Mouse (Mus musculus): ENCODE measurements around the gene 1700080E11Rik. TPM values are rescaled to one million over a fixed set of nuclear protein-coding genes. Genes with fewer than 3 reads are reported as not detected.
"Not testable (repeated sequence)": the region's sequence is repeated elsewhere in the genome, so short reads cannot be mapped to it uniquely, and the experiment has no call there.

Gene 1700080E11Rik
- not detected in 2 replicates for total RNA-seq (2017)

DNA sequence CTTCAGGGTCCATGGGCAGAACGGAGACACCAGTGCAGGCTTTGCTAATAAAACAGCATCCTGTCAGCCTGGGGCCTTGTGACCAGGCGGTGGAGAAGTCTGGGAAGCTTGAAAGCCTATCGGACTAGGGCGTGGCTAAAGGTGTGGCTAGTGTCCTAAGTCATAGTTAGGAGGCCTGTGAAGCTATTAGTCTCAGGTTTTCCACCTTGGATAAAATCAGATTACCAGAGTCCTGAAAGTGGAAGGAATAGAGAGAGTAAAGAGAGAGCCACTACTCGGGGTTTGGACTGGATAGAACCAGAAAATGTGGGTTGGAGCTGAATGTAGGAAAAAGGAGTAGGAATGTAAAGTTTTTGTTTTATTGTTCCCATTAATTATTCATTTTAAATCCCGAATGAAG is at the start of gene 1700080E11Rik:
Gene 1700080E11Rik, minus strand, starts transcription at position 101 of the 400 bp plus-strand sequence.
- ATAC-seq (replicated peaks; ENCODE audit: low read depth, poor library complexity, severe bottlenecking), result no peak

DNA sequence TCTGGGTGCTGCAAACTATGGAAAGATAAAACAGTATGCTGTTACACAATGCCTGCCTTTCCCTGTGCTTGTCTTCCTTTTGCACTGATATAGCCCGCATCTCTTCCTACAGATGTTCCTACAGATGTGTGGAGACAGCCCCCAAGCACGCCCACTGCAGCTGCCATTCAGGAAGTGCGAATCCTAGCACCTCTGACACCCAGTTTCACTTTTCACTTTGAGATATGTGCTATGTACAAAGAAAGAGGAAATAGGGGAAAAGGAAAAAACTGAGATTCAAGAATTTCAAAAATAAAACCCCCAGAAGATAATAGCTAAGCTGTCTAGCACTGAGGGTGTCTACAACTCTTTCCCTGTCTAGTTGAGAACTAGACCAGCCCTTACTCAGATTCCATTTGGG is 41.8 kb upstream of the 1700080E11Rik start:
- ATAC-seq (replicated peaks; ENCODE audit: low read depth, poor library complexity, severe bottlenecking), result no peak

DNA sequence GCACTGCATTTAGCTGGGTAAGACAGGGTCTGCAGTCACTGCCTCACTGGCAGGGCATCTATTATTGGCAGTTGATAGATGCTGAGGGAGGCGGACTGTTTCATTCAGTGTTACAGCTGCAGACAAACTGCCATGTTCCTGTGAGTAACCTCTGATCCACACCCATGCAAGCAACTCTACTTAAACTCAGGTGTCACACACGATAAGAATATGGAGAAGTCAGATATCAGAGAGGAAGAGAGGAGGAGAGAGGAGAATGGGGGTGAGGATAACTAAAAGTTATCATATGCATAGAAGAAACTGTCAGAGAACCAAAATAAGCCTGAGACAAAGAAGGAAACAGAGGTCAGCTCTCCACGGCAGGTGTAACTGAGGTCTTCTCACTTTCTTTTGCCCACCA is 37.5 kb upstream of the 1700080E11Rik start:
- no peak for ATAC-seq (replicated peaks; ENCODE audit: low read depth, poor library complexity, severe bottlenecking)

DNA sequence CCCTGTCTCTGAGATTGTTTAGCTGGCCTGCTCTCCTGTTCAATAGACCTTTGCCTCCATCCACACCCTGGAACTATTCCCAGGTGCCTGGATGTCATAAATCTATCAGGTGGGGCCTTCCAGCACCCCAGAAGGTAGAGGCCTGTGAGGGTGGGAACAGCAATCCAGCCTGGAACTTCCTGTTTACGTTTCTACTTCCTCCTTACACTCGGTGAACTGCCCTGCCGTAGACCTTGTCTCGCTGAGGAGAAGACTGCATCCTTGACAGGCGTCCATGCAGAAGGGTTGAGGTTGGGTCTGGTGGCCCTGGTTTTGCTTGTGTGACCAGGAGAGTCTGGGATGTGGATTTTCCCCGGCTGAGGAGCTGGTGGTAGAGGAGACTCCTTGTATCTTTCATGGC is 5.7 kb downstream of the 1700080E11Rik start:
- ATAC-seq (replicated peaks; ENCODE audit: low read depth, poor library complexity, severe bottlenecking), result 0 out of 2 replicates have a peak, but pooled peaks have one; percentile 47

DNA sequence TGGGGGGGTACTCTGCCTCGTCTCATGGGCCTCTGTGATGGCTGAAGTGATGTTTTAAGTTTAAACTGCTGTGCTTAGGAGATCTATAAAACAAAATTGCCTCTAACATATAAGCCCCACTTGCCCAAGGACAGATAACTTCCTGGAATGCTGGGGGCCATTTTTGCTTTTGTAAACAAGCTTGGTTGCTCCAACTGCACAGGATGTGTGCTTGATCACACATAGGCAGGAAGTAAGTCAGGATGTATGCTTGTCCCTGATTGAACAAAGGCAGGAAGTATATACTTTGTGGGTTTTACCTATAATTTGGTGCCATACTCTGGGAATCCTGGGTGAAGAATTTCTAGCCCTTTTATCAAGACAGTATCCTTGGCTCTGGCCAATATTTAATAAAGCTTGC is 8.5 kb downstream of the 1700080E11Rik start:
- no peak for ATAC-seq (replicated peaks; ENCODE audit: low read depth, poor library complexity, severe bottlenecking)

DNA sequence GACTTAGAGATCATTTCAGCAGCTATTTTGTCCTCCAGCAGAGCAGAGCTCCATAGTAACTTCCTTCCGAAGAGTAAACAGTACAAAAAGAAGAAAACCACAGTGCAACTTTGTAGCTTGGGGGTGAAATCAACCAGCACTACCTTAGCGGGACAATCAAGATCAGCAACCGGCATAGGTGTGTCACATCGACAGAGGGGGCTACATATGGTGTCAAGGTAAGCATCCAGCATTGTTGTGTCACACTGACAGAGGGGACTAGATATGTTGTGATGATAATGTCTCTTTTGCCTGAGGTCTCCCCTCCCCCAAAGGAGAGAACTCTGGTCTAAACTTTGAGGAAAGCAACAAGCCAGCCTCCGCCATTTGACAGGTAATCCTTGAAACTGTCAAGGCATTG is 10.4 kb downstream of the 1700080E11Rik start:
- no peak for ATAC-seq (replicated peaks; ENCODE audit: low read depth, poor library complexity, severe bottlenecking)

DNA sequence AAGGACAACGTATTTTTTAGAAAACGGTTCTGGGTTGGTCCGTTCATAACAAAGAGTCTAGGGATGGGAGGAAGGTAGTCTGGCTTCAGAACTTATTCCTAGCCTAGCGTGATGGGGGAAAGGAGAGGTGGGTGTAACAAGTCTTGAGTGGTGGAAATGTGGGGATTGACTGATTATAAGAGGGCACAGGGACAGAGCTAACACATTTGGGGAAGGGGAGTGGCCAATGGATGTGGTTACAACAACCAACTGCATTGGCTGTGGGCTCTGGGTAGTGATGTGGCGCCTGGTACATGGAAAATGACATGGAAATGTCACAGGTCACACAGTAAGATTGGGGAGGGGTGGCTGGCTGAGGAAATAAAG is 12.9 kb downstream of the 1700080E11Rik start:
- ATAC-seq (replicated peaks; ENCODE audit: low read depth, poor library complexity, severe bottlenecking), result peak; percentile 45

DNA sequence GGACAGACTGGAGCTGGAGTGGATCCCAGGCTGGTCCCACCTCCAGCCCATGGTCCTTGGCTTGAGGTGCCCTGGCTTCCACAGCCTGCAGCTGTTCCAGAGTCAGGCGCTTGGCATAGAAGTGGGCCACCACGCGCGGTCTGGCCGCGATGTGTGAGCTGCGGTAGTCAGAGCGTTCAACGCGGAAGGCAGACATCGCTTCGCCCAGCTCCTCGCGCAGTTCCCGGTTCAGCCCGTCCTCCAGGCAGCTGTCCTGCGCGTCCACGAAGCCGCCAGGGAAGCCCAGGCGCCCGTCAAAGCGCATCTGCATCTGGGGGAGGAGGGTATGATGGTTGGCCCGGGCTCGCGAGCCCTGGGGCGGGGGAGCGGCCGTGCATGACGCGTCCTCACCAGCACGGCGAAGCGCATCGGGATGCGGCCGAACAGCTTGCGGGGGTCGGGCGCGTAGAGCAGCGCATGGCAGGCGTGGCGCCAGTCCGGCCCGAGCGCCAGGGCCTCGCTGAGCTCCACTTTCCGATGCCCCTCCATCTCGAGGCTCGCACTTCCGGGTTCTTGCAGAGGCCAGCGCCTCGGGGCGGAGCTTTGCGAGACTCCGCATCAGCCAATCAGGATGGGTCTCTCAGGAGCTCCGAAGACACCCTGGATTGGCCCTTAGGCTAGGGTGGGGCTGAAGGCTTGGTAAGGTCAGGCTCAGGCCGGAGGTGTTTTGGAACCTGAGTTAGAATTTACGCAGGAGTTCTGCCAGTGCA is 13.5 kb downstream of the 1700080E11Rik start, which contains the start of gene Nudt16:
Gene Nudt16, minus strand, starts transcription at position 572 of the 749 bp plus-strand sequence.
- ATAC-seq (replicated peaks; ENCODE audit: low read depth, poor library complexity, severe bottlenecking), result peak; percentile 94

DNA sequence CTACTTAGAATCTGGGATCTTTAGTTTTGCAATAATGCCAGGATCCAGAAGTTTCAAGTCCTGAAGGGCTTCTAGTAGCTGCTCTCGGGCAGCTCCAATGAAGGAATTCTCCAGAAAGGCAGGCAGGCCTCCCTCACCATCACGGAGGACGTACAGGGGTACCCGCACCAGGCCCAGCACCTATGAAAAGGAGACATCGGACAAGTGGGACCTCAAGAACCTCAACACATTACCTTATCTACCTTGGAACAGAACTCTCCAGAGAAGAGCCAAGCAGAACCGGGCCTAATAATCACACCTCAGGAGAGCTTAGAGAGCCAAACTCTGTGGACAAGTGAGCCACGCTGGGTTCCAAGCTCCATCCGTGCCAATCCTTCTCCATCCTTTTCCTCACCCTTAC is 14.6 kb downstream of the 1700080E11Rik start:
- ATAC-seq (replicated peaks; ENCODE audit: low read depth, poor library complexity, severe bottlenecking), result no peak

DNA sequence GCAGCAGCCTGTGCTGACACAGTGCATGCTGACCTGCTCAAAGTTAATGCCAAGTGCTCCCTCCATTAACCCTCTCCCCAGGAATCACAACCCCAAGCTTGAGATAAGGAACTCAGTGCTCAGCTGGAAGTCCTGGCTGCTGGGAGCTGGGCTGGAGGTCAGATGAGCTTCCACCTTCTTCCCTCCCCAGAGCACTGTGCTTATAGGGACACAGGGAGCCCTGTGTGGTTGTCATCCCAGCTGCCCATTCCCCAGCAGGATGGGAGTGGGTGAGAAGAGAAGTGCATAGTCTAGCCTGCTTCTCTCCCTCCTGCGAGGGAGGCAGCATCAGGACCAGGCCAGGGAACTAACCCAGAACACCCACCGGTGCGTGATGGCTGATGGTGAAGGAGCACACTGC is 19.7 kb downstream of the 1700080E11Rik start:
- not testable (repeated sequence) for ATAC-seq (replicated peaks; ENCODE audit: low read depth, poor library complexity, severe bottlenecking)

DNA sequence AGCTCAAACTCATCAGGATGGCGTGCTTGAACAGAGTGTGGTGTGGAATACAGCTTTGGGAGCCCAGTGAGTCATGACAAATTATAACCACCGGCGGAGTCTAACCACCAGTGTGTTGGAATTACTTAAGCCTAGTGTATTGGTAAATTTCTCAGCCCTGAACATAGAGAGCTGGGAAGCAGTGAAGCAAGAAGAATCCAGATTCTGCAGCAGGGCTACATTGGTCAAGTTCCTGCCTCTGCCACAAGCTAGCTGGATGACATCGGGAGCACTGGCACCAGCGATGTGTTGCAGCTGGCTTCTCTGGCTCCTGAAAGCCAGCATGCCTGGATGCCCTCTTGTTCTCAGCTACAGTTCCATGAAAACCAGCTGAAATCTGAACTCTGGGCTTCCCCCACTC is 41.0 kb downstream of the 1700080E11Rik start:
- no peak for ATAC-seq (replicated peaks; ENCODE audit: low read depth, poor library complexity, severe bottlenecking)

DNA sequence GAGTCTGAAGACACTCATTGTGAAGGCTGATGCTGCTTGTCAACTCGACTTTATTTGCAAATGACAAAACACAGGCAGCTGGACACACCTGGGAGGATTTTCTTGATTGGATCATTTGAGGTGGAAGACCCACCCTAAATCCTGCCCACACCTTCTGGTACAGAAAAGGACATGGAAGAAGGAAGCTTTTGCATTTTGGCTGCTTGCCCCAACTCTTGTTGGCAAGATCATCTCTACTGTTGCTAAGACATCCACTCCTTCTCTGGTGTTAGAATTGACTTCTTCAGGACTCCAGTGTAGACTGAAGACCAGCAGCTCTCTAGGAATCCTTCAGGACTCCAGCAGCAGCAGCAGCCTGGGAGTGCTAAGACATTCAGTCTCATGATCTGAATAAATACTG is 43.0 kb downstream of the 1700080E11Rik start:
- ATAC-seq (replicated peaks; ENCODE audit: low read depth, poor library complexity, severe bottlenecking), result no peak

DNA sequence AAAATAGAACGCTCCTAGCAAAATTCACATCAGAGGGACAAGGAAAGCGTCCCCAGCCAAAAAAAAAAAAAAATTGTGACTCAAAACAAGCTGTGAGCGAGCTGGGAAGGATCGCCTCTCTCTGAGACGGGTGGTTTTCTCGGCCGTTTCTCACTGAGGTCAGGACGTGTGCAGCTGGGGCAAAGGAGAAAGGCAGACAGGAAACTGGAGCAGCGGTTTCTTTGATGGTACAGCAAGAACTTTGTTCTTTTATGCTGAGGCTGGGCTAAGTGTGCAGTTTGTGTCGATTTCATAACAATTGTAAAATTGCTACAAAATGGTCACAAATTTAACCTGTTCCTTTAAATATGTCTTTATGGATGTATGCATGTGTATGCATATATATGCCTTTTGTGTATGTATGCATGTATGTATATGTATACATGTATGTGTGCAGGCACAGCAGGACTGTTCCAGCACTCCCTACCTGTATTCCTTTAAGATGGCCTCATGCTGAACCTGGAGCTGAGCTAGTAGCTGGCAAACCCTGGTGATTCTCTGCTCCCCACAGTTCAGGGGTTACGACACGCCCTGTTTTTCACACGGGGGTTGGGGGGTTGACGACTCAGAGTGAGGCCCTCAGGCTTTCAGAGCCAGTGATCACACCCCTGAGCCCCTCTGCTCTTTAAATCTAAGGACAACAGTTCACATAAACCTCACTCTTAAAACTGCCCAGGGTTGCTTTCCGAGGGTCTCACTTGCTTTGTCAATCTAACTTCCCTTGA is 43.9 kb downstream of the 1700080E11Rik start:
- ATAC-seq (replicated peaks; ENCODE audit: low read depth, poor library complexity, severe bottlenecking), result peak; percentile 60; the same call in 1 of the 2 replicates

Other genes with a start within 250 kb of the 1700080E11Rik start
- gene Mrpl3, start 91.9 kb downstream of the 1700080E11Rik start, total RNA-seq (2017), result 90.5 and 128 TPM in 2 replicates
- 8.5 and 8.9 TPM in 2 replicates for gene Nudt16, start 13.3 kb downstream of the 1700080E11Rik start, total RNA-seq (2017)

Data from common myeloid progenitor, adult 5-6 weeks (primary cell).